Mouse (Mus musculus): ENCODE measurements around the gene Fan1.

Gene Fan1

DNA sequence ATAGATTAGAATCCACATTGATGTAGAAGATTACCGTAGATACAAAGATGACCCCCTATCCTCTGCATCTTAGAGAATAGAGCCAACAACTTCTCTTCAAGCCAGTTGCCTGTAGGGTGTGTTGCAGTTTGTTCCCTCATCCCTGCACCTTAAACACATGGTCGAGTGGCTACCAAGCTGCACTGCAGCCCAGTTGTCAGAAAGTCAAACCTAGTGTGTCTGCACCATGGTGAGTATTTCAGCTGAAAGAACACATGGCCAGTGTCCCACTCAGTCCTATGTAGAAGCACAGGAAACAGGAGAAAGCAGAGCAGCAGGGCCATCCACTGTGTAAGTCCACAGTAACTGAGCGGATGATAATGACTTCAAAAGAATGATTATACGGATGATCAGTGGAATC, 46.4 kb downstream of the Fan1 start:
- no peak for DNase-seq

DNA sequence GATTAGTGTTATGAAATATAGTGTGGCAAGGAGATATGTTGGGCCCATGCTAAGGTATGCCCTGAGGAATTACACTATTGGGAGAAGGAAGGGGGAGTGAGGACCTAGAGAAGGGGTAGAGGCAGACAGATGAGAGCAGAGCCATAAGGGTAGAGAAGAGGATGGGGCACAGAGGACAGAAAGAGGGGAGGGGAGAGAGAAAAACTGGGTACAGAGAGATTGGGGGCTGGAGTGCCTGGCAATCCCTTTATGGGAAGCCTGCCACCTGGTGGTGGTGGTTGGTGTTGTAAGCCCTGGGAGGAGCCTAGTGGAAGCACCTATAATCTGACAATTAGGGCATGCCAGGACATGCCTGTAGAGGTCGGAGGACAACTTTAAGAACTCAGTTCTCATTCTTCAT, 47.0 kb downstream of the Fan1 start:
- DNase-seq: peak; percentile 97

DNA sequence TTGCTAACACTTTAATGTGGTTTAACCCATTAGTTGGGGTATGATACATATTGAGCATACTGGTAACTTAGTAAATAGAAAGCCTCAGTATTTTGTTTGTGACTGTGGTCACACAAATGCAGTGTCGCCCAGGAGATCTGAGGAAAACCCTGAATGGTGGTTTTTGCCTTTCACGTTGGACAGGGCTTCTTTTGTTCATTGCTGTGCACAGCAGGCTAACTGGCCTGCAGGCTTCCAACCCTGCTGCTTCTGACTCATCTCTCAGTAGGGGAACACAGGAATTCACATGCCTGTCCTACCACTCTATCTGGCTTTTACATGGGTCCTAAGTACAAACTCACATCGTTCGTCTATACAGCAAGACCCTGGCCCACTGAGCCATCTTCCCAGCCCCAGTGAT, 52.2 kb downstream of the Fan1 start:
- DNase-seq: no peak

DNA sequence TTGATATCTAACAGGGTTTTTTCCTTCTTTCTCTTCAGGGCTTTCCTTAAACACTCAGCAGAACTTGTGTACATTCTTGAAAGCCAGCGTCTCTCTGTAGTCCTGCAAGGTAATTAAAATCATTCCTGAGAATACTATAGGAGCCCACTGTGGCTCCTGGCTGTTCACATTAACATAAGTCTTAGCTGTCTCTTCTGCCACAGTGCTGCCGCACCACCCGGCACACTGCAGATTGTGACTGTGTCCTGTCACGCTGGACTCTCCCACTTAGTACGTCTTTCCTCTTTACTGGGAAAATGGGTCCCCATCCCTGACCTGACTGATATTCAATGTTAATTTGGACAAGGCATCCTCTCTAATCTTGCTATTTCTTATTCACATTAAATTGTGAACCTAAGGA, 52.8 kb downstream of the Fan1 start:
- no peak for DNase-seq

DNA sequence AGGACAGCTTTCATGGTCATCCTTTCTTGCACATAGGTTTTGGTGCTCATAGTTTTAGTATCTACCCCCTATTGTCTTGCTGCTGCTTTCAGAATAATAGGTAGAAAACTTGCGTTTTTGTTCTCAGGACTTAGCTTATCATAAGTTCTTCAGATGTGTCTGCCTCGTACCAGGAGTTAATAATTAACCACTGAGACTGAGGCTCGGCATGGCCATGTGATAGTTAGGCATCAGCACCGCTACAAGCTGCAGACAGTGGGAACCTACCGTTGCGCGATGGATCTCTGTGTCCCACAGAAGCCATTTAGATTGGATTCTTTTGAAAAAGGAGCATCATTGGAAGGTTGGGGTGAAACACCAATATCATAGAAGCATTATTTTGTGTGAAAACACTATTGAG, 61.1 kb downstream of the Fan1 start:
- no peak for DNase-seq

DNA sequence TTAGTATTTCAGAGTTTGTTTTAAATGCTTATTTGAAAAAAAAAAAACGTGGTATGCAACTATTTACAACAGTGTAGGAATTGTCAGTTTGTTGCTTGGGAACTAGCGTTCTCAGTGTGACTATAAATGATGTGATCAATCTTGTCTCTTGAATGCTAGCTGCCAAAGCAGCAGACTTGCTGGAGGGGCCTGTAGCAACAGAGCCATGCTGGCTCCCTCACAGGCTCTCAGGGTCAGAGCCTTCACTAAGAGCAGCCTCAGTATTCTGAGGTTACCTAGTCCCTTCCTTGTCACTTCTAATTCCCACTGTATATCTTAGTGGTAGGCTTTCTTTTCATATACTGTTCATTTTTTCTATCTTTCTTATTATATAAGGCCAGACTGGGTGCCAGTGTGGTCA, 63.1 kb downstream of the Fan1 start:
- no peak for DNase-seq

DNA sequence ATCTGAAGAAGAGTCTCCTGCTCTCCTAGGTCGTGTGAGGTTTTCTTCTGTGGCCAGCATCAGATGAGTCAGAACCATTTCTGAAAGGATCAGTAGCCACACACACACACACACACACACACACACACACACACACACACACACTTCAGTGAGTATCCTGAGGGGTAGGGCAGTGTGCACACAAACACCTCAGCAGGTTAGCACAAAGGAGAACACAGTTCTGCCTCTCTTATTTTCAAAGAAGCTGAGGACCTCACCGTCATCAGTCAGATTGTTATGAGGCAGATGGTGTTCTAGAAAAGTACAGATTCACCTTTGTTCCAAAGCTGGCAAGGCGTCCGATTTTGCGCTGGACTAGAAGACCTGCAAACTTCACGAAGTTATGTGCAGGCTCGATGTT, 63.7 kb downstream of the Fan1 start:
- no peak for DNase-seq
